Mouse (Mus musculus) forebrain, embryonic 12.5 days (tissue): ENCODE data around the gene Klf2. TPM values are rescaled to one million over a fixed set of nuclear protein-coding genes. Genes with fewer than 3 reads are reported as not detected.

Experiments used
- ATAC-seq: fragments of 200-750 bp; cut with Nextera tagmentation; 2 replicates; pipeline ENCODE4 v1.8.0; 2017; ENCODE audit warnings: moderate TSS enrichment; ENCODE audit not compliant: low FRiP score
- H3K27ac ChIP-seq: fragments of 300-500 bp; sonication (generic); 2 replicates; pipeline ENCODE4 v1.5.1; 2016; ENCODE audit warnings: mild to moderate bottlenecking
- H3K27me3 ChIP-seq: fragments of 300-500 bp; sonication (generic); 2 replicates; pipeline ENCODE4 v1.6.1; 2016; ENCODE audit warnings: mild to moderate bottlenecking
- H3K36me3 ChIP-seq: fragments of 300-500 bp; sonication (generic); replicated peaks from 2 replicates; pipeline ENCODE4 v1.6.1; 2016; ENCODE audit warnings: mild to moderate bottlenecking
- H3K4me1 ChIP-seq: fragments of 300-500 bp; sonication (generic); 2 replicates; pipeline ENCODE4 v1.6.1; 2016
- H3K4me2 ChIP-seq: fragments of 300-500 bp; sonication (generic); 2 replicates; pipeline ENCODE4 v1.6.1; 2016; ENCODE audit warnings: mild to moderate bottlenecking, moderate library complexity
- H3K4me3 ChIP-seq: fragments of 300-500 bp; sonication (generic); replicated peaks from 2 replicates; pipeline ENCODE4 v1.5.1; 2016; ENCODE audit warnings: mild to moderate bottlenecking
- H3K9ac ChIP-seq: fragments of 300-500 bp; sonication (generic); 2 replicates; pipeline ENCODE4 v1.6.1; 2016; ENCODE audit warnings: mild to moderate bottlenecking
- H3K9me3 ChIP-seq: fragments of 300-500 bp; sonication (generic); 2 replicates; pipeline ENCODE4 v1.6.1; 2016
- WGBS: fragments of 180-500 bp; shearing (Covaris S2); methylation state at CpG from one replicate; pipeline ENCODE4 v1.1.7; 2016; 5-methylcytosine and 5-hydroxymethylcytosine counted together
- polyA plus RNA-seq: library from polyadenylated mRNA; unstranded; fragments of >200 nt; fragmentation: Nextera tagmentation; extraction: Ambion mirVana; gene quantifications from 2 replicates; pipeline ENCODE4 v1.2.1, GENCODE M21; 2016

Gene Klf2
- polyA plus RNA-seq, 1 experiment from 2014 or later = 5.0 TPM

- H3K4me2 ChIP-seq = no peak overlapping the region
- peaks cover 10% of the 10 kb centered on the region for H3K4me1 ChIP-seq
- 89% methylated on average over 10 of the region's 10 CpGs for WGBS
- no peaks in the 10 kb centered on the region for H3K36me3 ChIP-seq
- no peak overlapping the region for H3K27ac ChIP-seq
- H3K4me3 ChIP-seq = no peak overlapping the region
- H3K9me3 ChIP-seq = no peaks in the 10 kb centered on the region
- H3K9ac ChIP-seq = no peak overlapping the region
- no peak for ATAC-seq
- peaks cover 45% of the 10 kb centered on the region for H3K27me3 ChIP-seq
Observed at GRCm38 (mm10) chr8:72324036-72324706, 5.3 kb downstream of the Klf2 start.

GRCm38 (mm10) chr8:72324708-72325107, 5.9 kb downstream of the Klf2 start:
- no peak for ATAC-seq
- WGBS = 82% methylated on average over 2 of the region's 2 CpGs
- no peak overlapping the region for H3K4me3 ChIP-seq

GRCm38 (mm10) chr8:72329116-72329515, 10.3 kb downstream of the Klf2 start:
- Histone ChIP-seq H3K4me2 (no peak overlapping the region), H3K9me3 (no peaks in the 10 kb centered on the region), H3K27me3 (no peaks in the 10 kb centered on the region; the same call in 1 of the 2 replicates), H3K4me1 (no peaks in the 10 kb centered on the region), H3K27ac (no peak overlapping the region), H3K9ac (no peak overlapping the region), H3K36me3 (no peaks in the 10 kb centered on the region), H3K4me3 (no peak overlapping the region)
- 92% methylated on average over 3 of the region's 3 CpGs for WGBS
- ATAC-seq = no peak

More at GRCm38 (mm10) chr8:72324708-72325107, 5.9 kb downstream of the Klf2 start:
- no peak overlapping the region for H3K27ac ChIP-seq
- no peaks in the 10 kb centered on the region for H3K36me3 ChIP-seq
- no peaks in the 10 kb centered on the region for H3K9me3 ChIP-seq
- H3K9ac ChIP-seq = no peak overlapping the region
- peaks cover 4% of the 10 kb centered on the region for H3K4me1 ChIP-seq
- no peak overlapping the region for H3K4me2 ChIP-seq
- H3K27me3 ChIP-seq = peaks cover 40% of the 10 kb centered on the region

GRCm38 (mm10) chr8:72330806-72331516, 12.1 kb downstream of the Klf2 start:
- Histone ChIP-seq H3K4me1 (no peaks in the 10 kb centered on the region), H3K4me3 (no peak overlapping the region), H3K27ac (no peak overlapping the region), H3K9ac (no peak overlapping the region), H3K27me3 (no peaks in the 10 kb centered on the region), H3K9me3 (no peaks in the 10 kb centered on the region), H3K4me2 (no peak overlapping the region), H3K36me3 (0 out of 2 replicates have a peak, but pooled peaks cover 12% of the 10 kb centered on the region)
- WGBS = 86% methylated on average over 6 of the region's 6 CpGs
- no peak for ATAC-seq

- WGBS = 93% methylated on average over 4 of the region's 4 CpGs
Observed at GRCm38 (mm10) chr8:72331631-72332030, 12.8 kb downstream of the Klf2 start.

GRCm38 (mm10) chr8:72333429-72334143, 14.8 kb downstream of the Klf2 start:
- Histone ChIP-seq H3K9me3 (no peaks in the 10 kb centered on the region), H3K4me1 (no peaks in the 10 kb centered on the region), H3K4me3 (no peak overlapping the region), H3K4me2 (no peak overlapping the region), H3K27me3 (no peaks in the 10 kb centered on the region), H3K9ac (no peak overlapping the region), H3K27ac (no peak overlapping the region), H3K36me3 (peaks cover 32% of the 10 kb centered on the region)
- 45% methylated on average over 3 of the region's 3 CpGs for WGBS
- ATAC-seq = no peak

More at GRCm38 (mm10) chr8:72331631-72332030, 12.8 kb downstream of the Klf2 start:
- Histone ChIP-seq H3K36me3 (0 out of 2 replicates have a peak, but pooled peaks cover 15% of the 10 kb centered on the region), H3K4me3 (no peak overlapping the region), H3K4me1 (no peaks in the 10 kb centered on the region), H3K27me3 (no peaks in the 10 kb centered on the region), H3K9ac (no peak overlapping the region), H3K4me2 (no peak overlapping the region), H3K9me3 (no peaks in the 10 kb centered on the region), H3K27ac (no peak overlapping the region)
- ATAC-seq = no peak

GRCm38 (mm10) chr8:72334144-72334641, 15.4 kb downstream of the Klf2 start:
- Histone ChIP-seq H3K27ac (no peak overlapping the region), H3K27me3 (no peaks in the 10 kb centered on the region), H3K4me2 (no peak overlapping the region), H3K4me1 (no peaks in the 10 kb centered on the region), H3K9ac (no peak overlapping the region), H3K4me3 (no peak overlapping the region), H3K9me3 (no peaks in the 10 kb centered on the region), H3K36me3 (peaks cover 38% of the 10 kb centered on the region)
- ATAC-seq = no peak
- WGBS = 76% methylated on average over 4 of the region's 4 CpGs

GRCm38 (mm10) chr8:72336273-72336672, 17.4 kb downstream of the Klf2 start:
- Histone ChIP-seq H3K27ac (no peak overlapping the region), H3K36me3 (peaks cover 59% of the 10 kb centered on the region), H3K27me3 (no peaks in the 10 kb centered on the region), H3K9me3 (no peaks in the 10 kb centered on the region), H3K4me3 (no peak overlapping the region), H3K9ac (no peak overlapping the region), H3K4me2 (no peak overlapping the region), H3K4me1 (no peaks in the 10 kb centered on the region)
- ATAC-seq = no peak
- WGBS = 79% methylated on average over 2 of the region's 2 CpGs

GRCm38 (mm10) chr8:72337034-72337433, 18.2 kb downstream of the Klf2 start:
- Histone ChIP-seq H3K4me3 (no peak overlapping the region), H3K4me2 (no peak overlapping the region), H3K4me1 (no peaks in the 10 kb centered on the region), H3K27ac (no peak overlapping the region), H3K36me3 (peaks cover 66% of the 10 kb centered on the region), H3K9me3 (no peaks in the 10 kb centered on the region), H3K27me3 (no peaks in the 10 kb centered on the region), H3K9ac (no peak overlapping the region)
- no peak for ATAC-seq

GRCm38 (mm10) chr8:72342556-72343300, 23.9 kb downstream of the Klf2 start:
- no peak overlapping the region for H3K4me3 ChIP-seq
- H3K27me3 ChIP-seq = no peaks in the 10 kb centered on the region
- H3K9ac ChIP-seq = no peak overlapping the region
- ATAC-seq = no peak
- no peaks in the 10 kb centered on the region for H3K9me3 ChIP-seq
- no peak overlapping the region for H3K27ac ChIP-seq
- H3K4me1 ChIP-seq = no peaks in the 10 kb centered on the region
- H3K36me3 ChIP-seq = peaks cover 90% of the 10 kb centered on the region
- no peak overlapping the region for H3K4me2 ChIP-seq
- 95% methylated on average over 5 of the region's 5 CpGs for WGBS

- H3K36me3 ChIP-seq = peaks cover 86% of the 10 kb centered on the region
- H3K4me3 ChIP-seq = no peak overlapping the region
- no peaks in the 10 kb centered on the region for H3K9me3 ChIP-seq
- no peak overlapping the region for H3K4me2 ChIP-seq
- WGBS = 81% methylated on average over 4 of the region's 4 CpGs
- no peaks in the 10 kb centered on the region for H3K27me3 ChIP-seq
- ATAC-seq = no peak
- H3K4me1 ChIP-seq = no peaks in the 10 kb centered on the region
- no peak overlapping the region for H3K9ac ChIP-seq
- H3K27ac ChIP-seq = no peak overlapping the region
Observed at GRCm38 (mm10) chr8:72343725-72344124, 24.9 kb downstream of the Klf2 start.

- Histone ChIP-seq H3K36me3 (peaks cover 58% of the 10 kb centered on the region), H3K27me3 (no peaks in the 10 kb centered on the region), H3K4me2 (no peak overlapping the region), H3K9ac (no peak overlapping the region), H3K9me3 (no peaks in the 10 kb centered on the region), H3K4me3 (no peak overlapping the region), H3K27ac (no peak overlapping the region), H3K4me1 (no peaks in the 10 kb centered on the region)
- no peak for ATAC-seq
- 93% methylated on average over 1 of the region's 1 CpGs for WGBS
Observed at GRCm38 (mm10) chr8:72347553-72347952, 28.7 kb downstream of the Klf2 start.
